Mouse (Mus musculus): ENCODE data around the gene Klf8.

Gene Klf8

GRCm38 (mm10) chrX:153439573-153439972 is 202.3 kb downstream of the Klf8 start:
- no peak for DNase-seq (ENCODE audit: low read depth, low spot score)

GRCm38 (mm10) chrX:153440018-153440417 is 202.8 kb downstream of the Klf8 start:
- DNase-seq (ENCODE audit: low read depth, low spot score) = no peak

All from brain, embryonic 18.5 days (tissue).